Mouse (Mus musculus) heart, adult 2 months (tissue): Measurements from ENCODE around the gene Armc9.

ENCODE experiments used
- CTCF ChIP-seq: fragments of 200-600 bp; IDR thresholded peaks from 2 replicates; pipeline ENCODE4 v1.8.1; 2022; ENCODE audit warnings: antibody characterized with exemption, mild to moderate bottlenecking, moderate library complexity
- POLR2A ChIP-seq: fragments of 200-500 bp; IDR thresholded peaks from 2 replicates; pipeline ENCODE4 v1.6.1; 2011; ENCODE audit warnings: mild to moderate bottlenecking, low read depth, low read length, control low read depth; ENCODE audit not compliant: insufficient read depth

DNA sequence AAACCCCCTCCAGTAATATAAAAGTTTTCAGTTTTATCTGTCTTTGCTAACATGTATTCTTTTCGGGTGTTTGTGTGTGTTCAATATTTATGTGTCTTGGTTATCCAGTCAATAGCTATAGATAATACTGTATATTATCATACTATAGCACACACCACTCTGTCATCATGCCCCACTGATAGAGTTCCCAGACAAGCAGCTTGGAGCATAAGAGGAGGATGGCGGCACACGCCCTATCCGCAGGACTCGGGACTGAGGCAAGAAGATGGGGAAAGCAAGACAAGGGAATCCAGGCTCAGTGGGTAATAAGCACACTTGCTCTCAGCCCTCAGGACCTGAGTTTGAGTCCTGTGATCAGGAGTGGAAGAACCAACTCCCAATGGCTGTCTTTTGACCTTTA lies 5.9 kb downstream of the Armc9 start:
- TF ChIP-seq CTCF (no peak), POLR2A (no peak)
